In the genomic region with DNA sequence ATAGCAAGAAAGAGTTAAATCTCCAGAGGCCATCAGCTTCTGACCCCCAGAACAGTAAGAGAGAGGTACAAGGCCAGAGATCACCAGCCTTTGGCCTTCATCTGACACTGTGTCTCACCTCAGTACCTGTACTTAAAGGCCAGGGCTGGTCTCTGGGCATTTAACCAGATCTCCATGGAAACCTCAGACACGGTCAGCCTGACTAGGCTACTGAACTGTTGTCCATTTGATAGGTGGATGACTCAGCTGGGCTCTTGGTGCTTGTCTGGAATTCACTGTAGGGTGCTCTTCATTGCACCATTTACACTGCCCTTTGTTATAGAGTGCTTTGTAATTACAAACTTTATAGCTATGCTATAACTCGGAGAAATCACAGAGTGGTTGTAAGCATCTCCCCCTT, we compare ENCODE assay signal across 16 mouse cellular contexts.
A peak's percentile ranks its signal among the peaks of the same experiment; 100 is the strongest.
DNase-seq lines count a peak whose midpoint lies in the region; ATAC-seq and TF ChIP-seq lines count a peak whose summit lies in the region.
"Had no signal": no experiment of that assay in that cellular context is flagged by ENCODE, and none has a peak within 500 bp of the region (broad histone marks: within the 10 kb centered on the region; RNA-seq: fewer than 3 reads in every experiment).

No protein-coding gene starts in this region.

- H3K36me3 ChIP-seq in liver, postnatal 0 days (replicated peaks; ENCODE audit: insufficient read depth, low read length) = no peaks in the 10 kb centered on the region
- H3K36me3 ChIP-seq in liver, embryonic 11.5 days (ENCODE audit: control insufficient read depth, insufficient read depth, low read length) = no peaks in the 10 kb centered on the region
- H3K36me3 ChIP-seq: heart, embryonic 12.5 days; liver, embryonic 15.5 days had no signal

- 0 out of 2 replicates have a peak, but pooled peaks have one; percentile 51 for ATAC-seq in liver, postnatal 0 days
- ATAC-seq in liver, embryonic 11.5 days (replicated peaks; ENCODE audit: low FRiP score) = no peak
- ATAC-seq: forebrain, embryonic 13.5 days had no signal

- peak; percentile 10 for DNase-seq in embryo, embryonic 10 days (ENCODE audit: low spot score)
- no peak for DNase-seq in embryo, embryonic 11 days
- no peak for DNase-seq in liver, postnatal 0 days
- DNase-seq in liver, embryonic 11.5 days (ENCODE audit: low spot score) = no peak
- peak; percentile 59 for DNase-seq in adrenal gland, postnatal 10 days
- peak; percentile 24 to 35 for DNase-seq in cerebellum, postnatal 36 days
- DNase-seq in heart, adult 11 months = no peak
- DNase-seq: heart, postnatal 36 days; left cerebral cortex, postnatal 4 days; midbrain, embryonic 14.5 days; right cerebral cortex, postnatal 25 days; thymus, postnatal 4 days had no signal

- no peak overlapping the region for H3K4me2 ChIP-seq in liver, postnatal 0 days (ENCODE audit: low read depth, low read length)
- no peak overlapping the region for H3K4me2 ChIP-seq in liver, embryonic 11.5 days
- H3K4me2 ChIP-seq: forebrain, embryonic 13.5 days; heart, embryonic 12.5 days; liver, embryonic 15.5 days had no signal

- TF ChIP-seq EP300 in liver, postnatal 0 days (IDR thresholded peaks at IDR 0.05; ENCODE audit: low read depth) = no peak

- H3K27me3 ChIP-seq in liver, postnatal 0 days (ENCODE audit: insufficient read depth, low read length) = 0 out of 2 replicates have a peak, but pooled peaks cover 5% of the 10 kb centered on the region
- H3K27me3 ChIP-seq in liver, embryonic 11.5 days (replicated peaks; ENCODE audit: control insufficient read depth, insufficient read depth, low read length) = no peaks in the 10 kb centered on the region
- H3K27me3 ChIP-seq: forebrain, embryonic 13.5 days; liver, embryonic 15.5 days had no signal

- TF ChIP-seq CTCF in liver, postnatal 0 days (IDR thresholded peaks at IDR 0.05; ENCODE audit: low read depth) = no peak

- H3K9ac ChIP-seq in liver, postnatal 0 days (replicated peaks) = no peak overlapping the region
- no peak overlapping the region for H3K9ac ChIP-seq in liver, embryonic 11.5 days (ENCODE audit: low read depth, low read length)
- H3K9ac ChIP-seq: forebrain, embryonic 13.5 days; heart, embryonic 12.5 days; liver, embryonic 15.5 days had no signal

- no peaks in the 10 kb centered on the region for H3K4me1 ChIP-seq in liver, postnatal 0 days (ENCODE audit: insufficient read depth)
- no peaks in the 10 kb centered on the region for H3K4me1 ChIP-seq in liver, embryonic 11.5 days (replicated peaks; ENCODE audit: control insufficient read depth, insufficient read depth, low read length)

- 57% methylated on average over 2 of the region's 2 CpGs for WGBS in liver, postnatal 0 days (ENCODE audit: insufficient replicate concordance)
- WGBS in liver, embryonic 11.5 days = 63% methylated on average over 2 of the region's 2 CpGs

- no peaks in the 10 kb centered on the region for H3K9me3 ChIP-seq in liver, postnatal 0 days (ENCODE audit: low read length)
- no peaks in the 10 kb centered on the region for H3K9me3 ChIP-seq in liver, embryonic 11.5 days (ENCODE audit: control insufficient read depth, low read length)
- H3K9me3 ChIP-seq: forebrain, embryonic 13.5 days; heart, embryonic 12.5 days; liver, embryonic 15.5 days had no signal

- no peak overlapping the region for H3K27ac ChIP-seq in liver, postnatal 0 days (ENCODE audit: low read depth)
- H3K27ac ChIP-seq in liver, embryonic 11.5 days (ENCODE audit: low read depth, low read length) = no peak overlapping the region
- H3K27ac ChIP-seq: forebrain, embryonic 13.5 days; kidney, postnatal 0 days; liver, embryonic 15.5 days had no signal

- H3K4me3 ChIP-seq in liver, postnatal 0 days (ENCODE audit: low read depth, low read length) = no peak overlapping the region
- no peak overlapping the region for H3K4me3 ChIP-seq in liver, embryonic 11.5 days (ENCODE audit: low read depth, low read length)
- H3K4me3 ChIP-seq: forebrain, embryonic 13.5 days; heart, embryonic 12.5 days; liver, embryonic 15.5 days had no signal

Comparison
In these comparisons a context has a peak if more than half of its experiments do, and no peak if none do; other contexts are left out.
1. DNase-seq: peak in embryo, embryonic 10 days (single experiment), adrenal gland, postnatal 10 days (single experiment) and cerebellum, postnatal 36 days (2 of 2); none in embryo, embryonic 11 days (single experiment), liver, postnatal 0 days (single experiment), liver, embryonic 11.5 days (single experiment) and heart, adult 11 months (single experiment).